Mouse (Mus musculus) embryonic fibroblast, embryonic 13.5 days (primary cell): ENCODE data around the gene Arhgap10.

ENCODE experiments used
- CTCF ChIP-seq: IDR thresholded peaks from 2 replicates; pipeline ENCODE4 v1.5.1; 2011; ENCODE audit warnings: mild to moderate bottlenecking, control low read depth, low read length, moderate library complexity, borderline replicate concordance; ENCODE audit not compliant: insufficient read depth
- POLR2A ChIP-seq: IDR thresholded peaks from 2 replicates; pipeline ENCODE4 v1.6.1; 2011; ENCODE audit warnings: low read depth, mild to moderate bottlenecking, control low read depth, low read length, moderate library complexity

DNA sequence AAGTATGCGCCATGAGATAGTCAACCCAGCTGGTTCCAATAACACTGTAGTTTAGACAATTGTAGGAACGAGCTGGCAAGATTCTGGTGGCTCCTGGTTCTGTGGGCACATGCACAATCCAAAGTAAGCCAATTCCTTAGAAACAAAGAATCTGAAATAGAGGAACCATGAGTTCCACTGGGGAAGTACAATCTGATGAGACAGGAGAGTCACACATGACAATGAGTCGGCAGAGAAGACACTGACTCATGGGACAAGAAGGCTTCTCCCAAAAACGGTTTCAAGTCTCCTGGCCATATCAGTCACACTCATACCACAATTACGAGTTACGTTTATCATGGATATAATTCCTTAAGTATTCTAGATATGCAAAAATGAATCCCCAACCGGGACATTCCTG is 75.3 kb downstream of the Arhgap10 start:
- TF ChIP-seq POLR2A (no peak), CTCF (no peak)
